Mouse (Mus musculus): Measurements from ENCODE around the gene Tmem232.

- no peak for TF ChIP-seq CTCF (IDR thresholded peaks at IDR 0.05; ENCODE audit: low read depth, low read length)
- no peak for TF ChIP-seq POLR2A (IDR thresholded peaks at IDR 0.05; ENCODE audit: insufficient read depth, low read length)
Observed at GRCm38 (mm10) chr17:65571866-65572265, 31.3 kb upstream of the Tmem232 start.
